Mouse (Mus musculus) stomach, embryonic 15.5 days (tissue): ENCODE measurements around the gene Dio1. TPM values are rescaled to one million over a fixed set of nuclear protein-coding genes. Genes with fewer than 3 reads are reported as not detected.

Experiments
- ATAC-seq: fragments of 200-750 bp; cut with Nextera tagmentation; 2 replicates; pipeline ENCODE4 v1.8.0; 2017; ENCODE audit warnings: low read depth, moderate number of reproducible peaks, moderate TSS enrichment; ENCODE audit not compliant: insufficient read depth, low FRiP score
- H3K27ac ChIP-seq: fragments of 300-500 bp; sonication (generic); 2 replicates; pipeline ENCODE4 v1.5.1; 2015; ENCODE audit warnings: mild to moderate bottlenecking, inconsistent platforms
- H3K27me3 ChIP-seq: fragments of 300-500 bp; sonication (generic); replicated peaks from 2 replicates; pipeline ENCODE4 v1.6.1; 2015; ENCODE audit warnings: inconsistent platforms
- H3K36me3 ChIP-seq: fragments of 300-500 bp; sonication (generic); 2 replicates; pipeline ENCODE4 v1.6.1; 2015; ENCODE audit warnings: inconsistent platforms
- H3K4me1 ChIP-seq: fragments of 300-500 bp; sonication (generic); 2 replicates; pipeline ENCODE4 v1.6.1; 2015; ENCODE audit warnings: inconsistent platforms
- H3K4me2 ChIP-seq: fragments of 300-500 bp; sonication (generic); 2 replicates; pipeline ENCODE4 v1.6.1; 2015; ENCODE audit warnings: mild to moderate bottlenecking, inconsistent platforms
- H3K4me3 ChIP-seq: fragments of 300-500 bp; sonication (generic); replicated peaks from 2 replicates; pipeline ENCODE4 v1.5.1; 2015; ENCODE audit warnings: inconsistent platforms
- H3K9ac ChIP-seq: fragments of 300-500 bp; sonication (generic); 2 replicates; pipeline ENCODE4 v1.6.1; 2015; ENCODE audit warnings: inconsistent platforms
- H3K9me3 ChIP-seq: fragments of 300-500 bp; sonication (generic); 2 replicates; pipeline ENCODE4 v1.6.1; 2016; ENCODE audit warnings: inconsistent platforms
- WGBS: fragments of 180-500 bp; shearing (Covaris S2); methylation state at CpG from one replicate; pipeline ENCODE4 v1.1.7; 2015; 5-methylcytosine and 5-hydroxymethylcytosine counted together
- polyA plus RNA-seq: library from polyadenylated mRNA; unstranded; fragments of >200 nt; fragmentation: Nextera tagmentation; extraction: Ambion mirVana; gene quantifications from 2 replicates; pipeline ENCODE4 v1.2.1, GENCODE M21; 2015

Gene Dio1
- polyA plus RNA-seq, 1 experiment from 2014 or later = 0.57 TPM

DNA sequence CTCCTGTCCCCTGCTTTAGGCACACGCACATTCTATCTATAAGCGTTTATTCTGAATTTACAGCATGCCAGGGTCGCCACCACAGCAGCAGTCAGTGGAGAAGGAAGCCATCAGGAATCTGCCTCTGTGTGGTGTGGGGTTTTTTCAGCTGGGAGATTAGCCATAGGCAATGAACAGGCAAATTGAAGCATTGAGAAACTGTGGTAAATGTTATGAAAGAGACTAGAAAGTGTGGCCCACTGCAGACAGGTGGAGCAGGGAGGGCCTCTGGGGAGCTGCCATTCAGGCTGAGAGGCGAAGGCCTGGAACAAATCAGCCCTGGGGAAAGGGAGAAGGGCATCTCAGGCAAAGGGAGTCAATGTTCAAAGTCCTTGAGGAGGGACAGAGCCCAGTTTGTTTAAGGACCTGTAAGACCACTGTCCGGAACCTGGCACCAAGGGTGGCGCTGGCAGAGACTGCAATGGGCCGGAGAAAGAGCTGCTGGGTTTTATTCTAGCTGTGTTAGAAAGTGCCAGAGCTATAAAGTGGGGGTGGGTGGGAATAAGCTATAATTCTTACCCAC, 7.1 kb downstream of the Dio1 start:
- Histone ChIP-seq H3K9ac (no peak overlapping the region), H3K4me1 (no peaks in the 10 kb centered on the region), H3K4me2 (no peak overlapping the region), H3K9me3 (no peaks in the 10 kb centered on the region), H3K27me3 (no peaks in the 10 kb centered on the region), H3K27ac (no peak overlapping the region), H3K36me3 (no peaks in the 10 kb centered on the region), H3K4me3 (no peak overlapping the region)
- 83% methylated on average over 7 of the region's 7 CpGs for WGBS
- no peak for ATAC-seq

DNA sequence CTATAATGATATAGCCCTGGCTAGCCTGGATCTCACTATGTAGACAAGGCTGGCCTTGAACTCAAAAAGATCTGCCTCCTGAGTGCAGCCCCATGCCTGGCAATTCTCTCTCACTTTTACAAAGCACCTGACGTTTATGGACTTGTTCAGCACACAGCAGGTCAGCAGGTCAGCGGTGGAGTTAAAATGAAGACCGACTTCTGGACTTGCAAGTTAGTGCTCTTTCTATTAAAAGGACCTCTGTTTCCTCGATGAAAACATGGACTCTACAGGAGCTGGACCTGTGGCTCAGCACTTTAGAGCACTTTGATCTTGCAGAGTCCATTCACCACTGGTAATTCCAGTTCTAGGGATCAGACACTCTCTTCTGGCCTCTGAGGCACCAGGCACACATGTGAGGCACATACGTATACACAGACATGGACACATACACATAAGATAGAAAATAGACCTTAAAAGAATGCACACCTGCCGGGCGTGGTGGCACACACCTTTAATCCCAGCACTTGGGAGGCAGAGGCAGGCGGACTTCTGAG, 8.8 kb downstream of the Dio1 start:
- H3K9ac ChIP-seq = no peak overlapping the region
- no peaks in the 10 kb centered on the region for H3K27me3 ChIP-seq
- no peaks in the 10 kb centered on the region for H3K36me3 ChIP-seq
- ATAC-seq = no peak
- 75% methylated on average over 8 of the region's 8 CpGs for WGBS
- no peaks in the 10 kb centered on the region for H3K9me3 ChIP-seq
- no peak overlapping the region for H3K4me2 ChIP-seq
- H3K27ac ChIP-seq = no peak overlapping the region
- no peaks in the 10 kb centered on the region for H3K4me1 ChIP-seq
- H3K4me3 ChIP-seq = no peak overlapping the region

DNA sequence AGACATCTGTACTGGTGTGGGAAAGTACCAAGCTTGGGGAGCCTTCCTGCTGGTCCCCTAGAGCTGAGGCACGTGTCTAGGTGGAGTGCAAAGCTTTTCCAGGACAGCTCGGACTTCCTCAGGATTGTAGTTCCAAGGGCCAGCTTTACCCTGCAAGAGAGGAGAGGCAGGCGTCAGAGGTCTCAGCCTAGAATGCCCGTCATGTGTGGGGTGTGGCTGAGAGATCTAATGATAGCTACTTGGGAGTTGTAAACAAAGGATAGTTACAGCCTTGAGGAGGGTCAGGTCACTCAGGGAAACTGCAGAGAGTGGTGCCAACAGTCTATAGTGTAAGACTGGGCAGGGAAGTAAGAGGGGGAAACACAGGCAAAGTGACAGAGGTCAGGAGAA, 14.7 kb downstream of the Dio1 start:
- Histone ChIP-seq H3K4me3 (no peak overlapping the region), H3K4me1 (no peaks in the 10 kb centered on the region), H3K36me3 (no peaks in the 10 kb centered on the region), H3K27me3 (no peaks in the 10 kb centered on the region), H3K9me3 (no peaks in the 10 kb centered on the region), H3K9ac (no peak overlapping the region), H3K27ac (no peak overlapping the region), H3K4me2 (no peak overlapping the region)
- ATAC-seq = no peak
- WGBS = 29% methylated on average over 4 of the region's 4 CpGs

DNA sequence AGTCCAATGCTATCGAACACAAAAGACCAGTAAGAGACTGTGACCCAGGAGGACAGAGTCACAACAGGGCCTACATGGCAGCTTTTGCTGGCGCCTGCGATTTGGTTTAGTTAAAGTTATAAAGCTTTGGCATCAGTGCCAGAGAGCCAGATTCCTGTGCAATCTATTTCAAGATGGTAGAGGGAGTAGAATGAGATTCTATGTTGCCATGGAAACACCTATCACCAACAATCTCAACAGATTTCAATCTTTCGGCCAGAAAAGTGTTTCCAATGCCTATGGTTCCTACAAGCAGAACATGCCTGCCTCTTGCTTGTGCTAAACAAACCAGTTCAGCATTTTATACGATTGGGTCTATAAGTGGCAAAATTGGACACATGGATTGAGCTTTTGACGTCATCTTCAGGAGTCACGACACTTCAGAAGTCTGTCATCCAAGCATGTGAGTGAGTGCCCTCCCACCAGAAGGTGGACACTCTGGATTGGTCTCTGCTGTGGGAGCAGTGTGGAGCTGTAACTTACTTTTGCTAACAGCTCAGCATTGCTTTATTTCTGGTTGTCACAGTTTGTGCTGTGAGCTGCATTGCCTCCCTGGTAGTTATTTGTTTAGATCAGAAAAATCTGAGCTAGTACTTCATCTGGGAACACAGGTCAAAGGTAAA, 15.2 kb downstream of the Dio1 start:
- ATAC-seq = no peak
- H3K9me3 ChIP-seq = no peaks in the 10 kb centered on the region
- no peak overlapping the region for H3K4me3 ChIP-seq
- H3K27me3 ChIP-seq = no peaks in the 10 kb centered on the region
- WGBS = 77% methylated on average over 7 of the region's 7 CpGs
- H3K27ac ChIP-seq = no peak overlapping the region
- no peak overlapping the region for H3K4me2 ChIP-seq
- H3K4me1 ChIP-seq = no peaks in the 10 kb centered on the region
- no peaks in the 10 kb centered on the region for H3K36me3 ChIP-seq
- no peak overlapping the region for H3K9ac ChIP-seq

DNA sequence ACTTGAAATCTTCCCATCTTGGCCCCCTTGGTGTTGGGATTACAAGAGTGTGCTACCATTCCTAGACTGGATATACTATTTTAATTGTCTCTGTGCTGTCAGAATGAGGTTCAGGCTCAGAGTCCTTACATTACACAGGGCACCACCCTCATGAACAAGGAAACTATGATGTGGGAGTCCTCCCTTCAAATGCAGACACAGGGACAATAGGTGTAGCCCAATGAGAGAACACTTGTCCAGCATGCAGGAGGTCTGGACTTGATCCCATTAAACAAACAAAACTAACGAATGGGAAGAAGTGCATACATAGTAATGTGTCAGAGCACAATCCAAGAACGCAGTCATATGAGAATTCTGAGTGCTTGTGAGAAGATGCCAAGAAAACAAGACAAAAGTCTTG, 19.5 kb downstream of the Dio1 start:
- H3K9ac ChIP-seq = no peak overlapping the region
- 73% methylated on average over 2 of the region's 2 CpGs for WGBS
- no peaks in the 10 kb centered on the region for H3K9me3 ChIP-seq
- H3K27ac ChIP-seq = no peak overlapping the region
- no peaks in the 10 kb centered on the region for H3K27me3 ChIP-seq
- no peak for ATAC-seq
- H3K4me3 ChIP-seq = no peak overlapping the region
- H3K36me3 ChIP-seq = no peaks in the 10 kb centered on the region
- no peaks in the 10 kb centered on the region for H3K4me1 ChIP-seq
- no peak overlapping the region for H3K4me2 ChIP-seq

DNA sequence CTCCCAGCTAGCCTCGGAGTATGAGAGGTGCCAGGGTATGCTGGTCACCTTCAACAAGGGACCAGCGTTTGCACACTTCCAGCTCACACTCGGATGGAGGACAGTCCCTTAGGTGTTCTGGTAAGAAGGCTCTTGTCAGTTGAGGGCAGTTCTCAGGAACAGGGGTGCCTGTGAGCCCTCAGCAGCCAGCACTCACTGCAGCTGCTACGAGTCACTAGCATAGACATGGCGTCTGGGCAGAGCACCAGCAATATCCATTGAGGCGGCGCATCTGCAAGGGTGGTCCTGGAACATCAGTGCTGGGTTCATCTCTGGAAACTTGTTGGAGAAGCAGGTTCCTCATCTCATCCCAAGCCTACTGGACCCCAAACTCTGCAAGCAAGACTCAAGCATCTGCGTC, 20.6 kb downstream of the Dio1 start:
- Histone ChIP-seq H3K9me3 (no peaks in the 10 kb centered on the region), H3K9ac (no peak overlapping the region), H3K27me3 (no peaks in the 10 kb centered on the region), H3K4me3 (no peak overlapping the region), H3K4me2 (no peak overlapping the region), H3K4me1 (no peaks in the 10 kb centered on the region), H3K36me3 (no peaks in the 10 kb centered on the region), H3K27ac (no peak overlapping the region)
- ATAC-seq = no peak
- WGBS = 89% methylated on average over 8 of the region's 8 CpGs

DNA sequence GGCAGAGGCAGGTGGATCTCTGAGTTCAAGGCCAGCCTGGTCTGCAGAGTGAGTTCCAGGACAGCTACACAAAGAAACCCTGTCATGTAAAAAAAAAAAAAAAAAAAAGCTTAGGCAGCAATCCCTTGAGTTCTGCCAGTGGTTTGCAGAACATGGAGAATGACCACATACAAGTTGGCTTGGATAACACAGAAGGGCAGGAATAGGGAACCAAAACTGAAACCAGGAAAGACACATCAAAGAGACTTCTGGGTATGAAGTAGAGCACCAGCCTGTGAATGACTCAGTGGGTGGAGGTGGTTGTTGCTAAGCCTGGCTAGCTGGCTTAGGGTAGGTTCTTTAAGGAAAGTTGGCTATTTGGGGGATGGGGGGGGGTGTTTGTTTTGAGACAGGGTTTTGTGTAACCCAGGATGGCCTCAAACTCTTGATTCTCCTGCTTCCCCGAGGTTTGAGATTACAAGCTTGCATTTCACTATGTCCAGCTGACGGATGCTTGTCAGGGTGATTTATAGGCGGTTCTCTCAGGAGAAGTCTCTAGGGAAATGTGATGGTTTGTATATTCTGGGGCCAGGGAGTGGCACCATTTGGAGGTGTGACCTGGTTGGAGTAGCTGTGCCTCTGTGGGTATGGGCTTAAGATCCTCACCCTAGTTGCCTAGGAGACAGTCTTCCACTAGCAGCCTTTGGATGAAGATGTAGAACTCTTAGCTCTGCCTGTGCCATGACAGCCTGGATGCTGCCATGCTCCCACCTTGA, 21.3 kb downstream of the Dio1 start:
- 55% methylated on average over 3 of the region's 3 CpGs for WGBS
- H3K4me2 ChIP-seq = no peak overlapping the region
- H3K27me3 ChIP-seq = no peaks in the 10 kb centered on the region
- no peak overlapping the region for H3K9ac ChIP-seq
- H3K9me3 ChIP-seq = no peaks in the 10 kb centered on the region
- H3K27ac ChIP-seq = no peak overlapping the region
- no peak overlapping the region for H3K4me3 ChIP-seq
- no peaks in the 10 kb centered on the region for H3K36me3 ChIP-seq
- H3K4me1 ChIP-seq = no peaks in the 10 kb centered on the region
- no peak for ATAC-seq

DNA sequence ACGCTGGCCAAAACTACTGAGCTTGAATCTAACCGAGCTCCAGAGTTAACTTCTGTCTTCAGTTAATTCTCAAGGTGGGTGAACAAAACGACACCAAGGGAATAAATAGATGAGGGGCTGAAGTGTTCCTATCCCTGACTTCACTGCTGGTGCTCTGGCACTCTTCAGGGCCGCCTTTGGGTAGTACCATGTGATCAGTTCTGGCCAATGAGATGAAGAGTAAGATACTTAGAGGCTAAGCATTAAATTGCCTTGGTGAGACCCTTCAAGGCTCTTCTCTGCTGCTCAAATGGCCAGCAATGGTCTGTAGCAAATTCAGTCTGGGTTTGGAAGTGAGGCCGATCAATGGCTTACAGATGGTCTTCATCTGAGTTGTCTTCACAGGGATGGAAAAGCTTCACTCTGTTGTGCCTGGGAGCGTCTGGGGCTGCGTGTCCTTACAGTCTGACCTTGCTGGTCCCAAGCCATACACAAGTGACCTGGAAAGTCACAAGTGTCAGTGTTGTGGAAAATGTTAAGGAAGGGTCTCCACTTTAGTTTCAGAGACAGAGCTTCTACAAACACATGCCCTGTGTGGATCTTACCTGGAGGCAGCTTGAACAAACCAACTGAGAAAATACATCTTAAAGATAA, 26.0 kb downstream of the Dio1 start:
- 80% methylated on average over 7 of the region's 7 CpGs for WGBS
- H3K27ac ChIP-seq = no peak overlapping the region
- H3K4me2 ChIP-seq = no peak overlapping the region
- H3K36me3 ChIP-seq = no peaks in the 10 kb centered on the region
- no peak overlapping the region for H3K9ac ChIP-seq
- H3K27me3 ChIP-seq = no peaks in the 10 kb centered on the region
- no peaks in the 10 kb centered on the region for H3K4me1 ChIP-seq
- H3K9me3 ChIP-seq = no peaks in the 10 kb centered on the region
- H3K4me3 ChIP-seq = no peak overlapping the region
- no peak for ATAC-seq

DNA sequence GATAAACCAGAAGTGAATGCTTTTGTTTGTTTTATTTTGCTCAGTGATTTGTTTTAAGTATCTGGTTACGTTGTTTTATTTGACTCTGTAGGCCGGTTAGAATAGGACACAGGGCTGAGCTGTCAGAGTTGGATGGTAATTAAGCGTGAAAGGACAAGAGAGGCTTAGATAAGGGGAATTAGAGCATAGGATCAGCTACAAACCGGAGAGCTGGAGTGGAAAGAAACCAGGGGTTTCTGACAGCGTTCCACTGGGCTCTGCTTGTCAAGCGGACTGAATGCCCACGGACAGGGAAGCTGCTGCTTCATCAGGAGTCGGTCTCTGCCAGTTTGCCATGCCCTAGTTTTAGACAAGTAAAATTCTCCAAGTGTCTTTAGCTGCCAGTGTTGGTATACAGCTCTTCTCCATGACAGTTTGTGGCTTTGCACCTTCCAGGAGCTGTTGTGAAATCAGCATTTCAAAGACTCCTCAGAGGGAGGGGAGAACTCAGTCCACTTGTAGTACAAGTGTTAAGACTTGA, 28.7 kb downstream of the Dio1 start:
- no peaks in the 10 kb centered on the region for H3K27me3 ChIP-seq
- H3K36me3 ChIP-seq = no peaks in the 10 kb centered on the region
- no peak overlapping the region for H3K4me3 ChIP-seq
- WGBS = 40% methylated on average over 8 of the region's 8 CpGs
- H3K9ac ChIP-seq = no peak overlapping the region
- ATAC-seq = no peak
- no peak overlapping the region for H3K4me2 ChIP-seq
- H3K27ac ChIP-seq = no peak overlapping the region
- H3K9me3 ChIP-seq = no peaks in the 10 kb centered on the region
- H3K4me1 ChIP-seq = no peaks in the 10 kb centered on the region

DNA sequence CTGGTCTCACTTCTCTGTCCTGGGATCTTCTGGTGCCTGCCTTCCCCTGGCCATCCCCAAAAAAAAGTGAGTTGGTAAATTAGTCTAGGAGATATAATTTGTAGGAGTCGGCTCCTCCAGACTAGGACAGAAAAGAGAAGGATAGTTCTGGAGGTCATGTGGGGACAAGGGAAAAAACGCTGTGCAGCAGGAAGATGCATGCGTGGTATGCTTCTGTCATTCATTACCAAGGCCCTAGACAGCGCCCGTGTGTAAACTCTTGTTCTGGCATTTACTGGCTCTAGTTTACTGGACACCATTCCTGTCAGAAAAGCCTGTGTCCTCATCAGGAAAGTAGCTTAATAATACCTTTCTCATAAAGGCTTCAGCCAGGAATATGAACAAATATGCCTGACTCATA, 32.5 kb downstream of the Dio1 start:
- no peaks in the 10 kb centered on the region for H3K9me3 ChIP-seq
- H3K4me3 ChIP-seq = no peak overlapping the region
- H3K27ac ChIP-seq = no peak overlapping the region
- no peaks in the 10 kb centered on the region for H3K27me3 ChIP-seq
- WGBS = 60% methylated on average over 5 of the region's 5 CpGs
- ATAC-seq = no peak
- H3K9ac ChIP-seq = no peak overlapping the region
- H3K36me3 ChIP-seq = no peaks in the 10 kb centered on the region
- H3K4me2 ChIP-seq = no peak overlapping the region
- H3K4me1 ChIP-seq = no peaks in the 10 kb centered on the region

DNA sequence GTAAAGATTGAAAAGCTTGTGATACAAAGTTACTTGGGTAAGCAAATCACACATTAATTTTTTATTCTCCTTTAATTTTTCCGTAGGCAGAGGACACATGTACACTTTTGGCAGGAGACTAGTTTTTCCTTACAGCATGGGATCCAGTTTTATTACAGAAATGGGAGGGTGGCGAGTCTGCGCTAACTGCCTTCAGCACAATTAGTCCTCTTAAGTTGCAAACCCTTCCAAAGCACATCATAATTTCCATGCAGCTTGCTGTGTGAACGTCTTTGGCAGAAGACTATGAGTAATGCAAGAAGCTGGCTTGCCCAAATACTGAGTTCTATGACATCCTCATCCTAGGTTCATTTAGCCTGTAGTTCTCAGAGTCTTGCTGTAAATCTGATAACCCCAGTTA, 33.3 kb downstream of the Dio1 start:
- H3K4me3 ChIP-seq = no peak overlapping the region
- ATAC-seq = no peak
- WGBS = 79% methylated on average over 4 of the region's 4 CpGs
- H3K27me3 ChIP-seq = no peaks in the 10 kb centered on the region
- no peaks in the 10 kb centered on the region for H3K36me3 ChIP-seq
- no peaks in the 10 kb centered on the region for H3K9me3 ChIP-seq
- H3K4me1 ChIP-seq = no peaks in the 10 kb centered on the region
- H3K27ac ChIP-seq = no peak overlapping the region
- no peak overlapping the region for H3K4me2 ChIP-seq
- no peak overlapping the region for H3K9ac ChIP-seq

DNA sequence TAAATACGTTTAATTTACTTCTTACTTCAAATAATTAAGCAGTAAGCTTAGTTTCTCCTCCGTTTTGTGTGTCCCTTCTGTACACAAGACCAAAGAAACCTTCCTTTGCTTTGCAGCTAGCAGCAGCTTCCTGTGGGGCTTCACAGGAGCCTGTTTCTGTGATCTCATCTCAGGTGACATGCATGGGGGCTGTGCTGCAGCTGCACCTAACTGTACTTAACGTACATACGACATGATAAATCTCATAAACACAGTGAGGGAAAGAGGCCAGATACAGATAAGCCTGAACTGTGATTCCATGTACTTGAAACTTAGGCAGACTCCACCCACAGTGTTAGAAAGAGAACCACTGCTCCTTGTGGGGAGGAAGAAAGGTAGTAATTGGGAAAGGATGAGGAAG, 47.0 kb downstream of the Dio1 start:
- H3K4me3 ChIP-seq = no peak overlapping the region
- H3K4me2 ChIP-seq = no peak overlapping the region
- ATAC-seq = no peak
- H3K27ac ChIP-seq = no peak overlapping the region
- H3K36me3 ChIP-seq = no peaks in the 10 kb centered on the region
- H3K9me3 ChIP-seq = no peaks in the 10 kb centered on the region
- no peak overlapping the region for H3K9ac ChIP-seq
- no peaks in the 10 kb centered on the region for H3K4me1 ChIP-seq
- no peaks in the 10 kb centered on the region for H3K27me3 ChIP-seq
- WGBS = 31% methylated on average over 4 of the region's 4 CpGs
